Mouse (Mus musculus) ES-E14 (cell line): Measurements from ENCODE around the gene Mdk.

ENCODE experiments used
- CHD2 ChIP-seq: IDR thresholded peaks from 2 replicates; pipeline ENCODE4 v1.6.1; 2014; ENCODE audit warnings: mild to moderate bottlenecking, low read depth, low read length, inconsistent platforms
- HCFC1 ChIP-seq: IDR thresholded peaks from 2 replicates; pipeline ENCODE4 v1.6.1; 2012; ENCODE audit warnings: low read length, inconsistent platforms, borderline replicate concordance; ENCODE audit not compliant: insufficient read depth
- MAFK ChIP-seq: IDR thresholded peaks from 2 replicates; pipeline ENCODE4 v1.6.1; 2014; ENCODE audit warnings: mild to moderate bottlenecking, low read depth, low read length, inconsistent platforms; ENCODE audit not compliant: insufficient read depth
- ZC3H11A ChIP-seq: IDR thresholded peaks from 2 replicates; pipeline ENCODE4 v1.6.1; 2012; ENCODE audit warnings: low read depth, mild to moderate bottlenecking, inconsistent platforms, low read length, borderline replicate concordance
- ZNF384 ChIP-seq: IDR thresholded peaks from 2 replicates; pipeline ENCODE4 v1.6.1; 2012; ENCODE audit warnings: low read depth, low read length, inconsistent platforms

DNA sequence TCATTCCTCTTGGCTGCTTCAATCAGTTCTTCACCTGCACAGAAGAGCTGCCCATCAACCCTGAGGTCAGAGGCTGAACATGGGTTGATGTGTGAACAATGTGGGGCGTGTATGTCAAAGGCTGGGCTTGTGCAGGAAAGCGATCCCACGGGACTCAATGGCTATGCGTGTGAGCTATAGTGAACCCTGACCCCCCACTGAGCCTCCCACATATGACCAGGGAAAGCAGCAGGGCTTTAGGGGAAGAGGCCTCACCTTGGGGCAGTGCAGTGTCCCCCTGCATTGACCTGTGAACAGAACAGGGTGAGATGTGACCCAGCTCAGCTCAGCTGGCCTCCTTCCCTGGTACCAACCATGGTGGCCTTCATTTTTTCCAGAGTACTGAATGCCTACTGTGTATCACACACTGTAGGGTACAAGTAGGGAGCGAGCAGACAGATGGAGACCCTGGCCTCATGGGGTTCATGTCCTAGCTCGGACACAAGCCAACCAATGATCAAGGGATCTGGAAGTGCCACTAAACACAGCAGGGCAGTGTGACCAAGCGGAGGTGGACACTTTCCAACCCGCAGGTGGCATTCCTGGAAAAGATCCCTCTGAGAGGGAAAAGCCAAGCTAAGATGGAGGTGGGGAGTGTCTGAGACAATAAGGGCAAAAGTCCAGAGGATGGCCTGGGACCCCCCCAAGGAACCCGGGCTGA lies 2.9 kb upstream of the Mdk start:
- TF ChIP-seq ZC3H11A = no peak
- no peak for TF ChIP-seq CHD2
- TF ChIP-seq ZNF384 = no peak
- TF ChIP-seq MAFK = no peak
- no peak for TF ChIP-seq HCFC1
